Mouse (Mus musculus): ENCODE data around the gene 2010003K11Rik.

2010003K11Rik gene

GRCm38 (mm10) chr19:4535922-4536321 is 37.5 kb upstream of the 2010003K11Rik start:
- Histone ChIP-seq H3K9me3 (ENCODE audit: low read length) (no peaks in the 10 kb centered on the region), H3K4me3 (replicated peaks; ENCODE audit: low read length) (no peak overlapping the region), H3K36me3 (ENCODE audit: insufficient read depth, low read length) (no peaks in the 10 kb centered on the region), H3K4me1 (replicated peaks; ENCODE audit: low read depth, low read length) (no peaks in the 10 kb centered on the region; the same call in 1 of the 2 replicates), H3K27me3 (ENCODE audit: insufficient read depth, low read length) (no peaks in the 10 kb centered on the region)
- TF ChIP-seq CTCF (conservative IDR thresholded peaks at IDR 0.05; ENCODE audit: low read length) (no peak), NANOG (IDR thresholded peaks at IDR 0.05; ENCODE audit: borderline replicate concordance, low read length) (no peak), POU5F1 (IDR thresholded peaks at IDR 0.05; ENCODE audit: borderline replicate concordance, low read length) (no peak)

GRCm38 (mm10) chr19:4534646-4535045 is 36.3 kb upstream of the 2010003K11Rik start:
- no peaks in the 10 kb centered on the region; the same call in 1 of the 2 replicates for H3K4me1 ChIP-seq (replicated peaks; ENCODE audit: low read depth, low read length)
- H3K4me3 ChIP-seq (replicated peaks; ENCODE audit: low read length) = no peak overlapping the region
- no peaks in the 10 kb centered on the region for H3K36me3 ChIP-seq (ENCODE audit: insufficient read depth, low read length)
- H3K27me3 ChIP-seq (ENCODE audit: insufficient read depth, low read length) = no peaks in the 10 kb centered on the region
- no peaks in the 10 kb centered on the region for H3K9me3 ChIP-seq (ENCODE audit: low read length)
- TF ChIP-seq NANOG (IDR thresholded peaks at IDR 0.05; ENCODE audit: borderline replicate concordance, low read length) (no peak), POU5F1 (IDR thresholded peaks at IDR 0.05; ENCODE audit: borderline replicate concordance, low read length) (no peak), CTCF (conservative IDR thresholded peaks at IDR 0.05; ENCODE audit: low read length) (no peak)

GRCm38 (mm10) chr19:4521426-4522050 is 23.2 kb upstream of the 2010003K11Rik start:
- H3K4me1 ChIP-seq (replicated peaks; ENCODE audit: low read depth, low read length) = peaks cover 8% of the 10 kb centered on the region
- no peaks in the 10 kb centered on the region for H3K27me3 ChIP-seq (ENCODE audit: insufficient read depth, low read length)
- H3K9me3 ChIP-seq (ENCODE audit: low read length) = no peaks in the 10 kb centered on the region
- no peak overlapping the region for H3K4me3 ChIP-seq (replicated peaks; ENCODE audit: low read length)
- H3K36me3 ChIP-seq (ENCODE audit: insufficient read depth, low read length) = no peaks in the 10 kb centered on the region
- no peak for TF ChIP-seq CTCF (conservative IDR thresholded peaks at IDR 0.05; ENCODE audit: low read length)
- TF ChIP-seq NANOG (IDR thresholded peaks at IDR 0.05; ENCODE audit: borderline replicate concordance, low read length) = no peak
- TF ChIP-seq POU5F1 (IDR thresholded peaks at IDR 0.05; ENCODE audit: borderline replicate concordance, low read length) = no peak

- no peaks in the 10 kb centered on the region for H3K9me3 ChIP-seq (ENCODE audit: low read length)
- H3K4me1 ChIP-seq (replicated peaks; ENCODE audit: low read depth, low read length) = peaks cover 4% of the 10 kb centered on the region; the same call in 1 of the 2 replicates
- peaks cover 5% of the 10 kb centered on the region for H3K27me3 ChIP-seq (ENCODE audit: insufficient read depth, low read length)
- TF ChIP-seq CTCF (conservative IDR thresholded peaks at IDR 0.05; ENCODE audit: low read length) = no peak
- no peak for TF ChIP-seq POU5F1 (IDR thresholded peaks at IDR 0.05; ENCODE audit: borderline replicate concordance, low read length)
- TF ChIP-seq NANOG (IDR thresholded peaks at IDR 0.05; ENCODE audit: borderline replicate concordance, low read length) = no peak
- H3K36me3 ChIP-seq (ENCODE audit: insufficient read depth, low read length) = no peaks in the 10 kb centered on the region
- H3K4me3 ChIP-seq (replicated peaks; ENCODE audit: low read length) = no peak overlapping the region
Measured at GRCm38 (mm10) chr19:4517483-4517882, 19.1 kb upstream of the 2010003K11Rik start.

- H3K27me3 ChIP-seq (ENCODE audit: insufficient read depth, low read length) = peaks cover 14% of the 10 kb centered on the region
- no peaks in the 10 kb centered on the region for H3K36me3 ChIP-seq (ENCODE audit: insufficient read depth, low read length)
- no peak for TF ChIP-seq NANOG (IDR thresholded peaks at IDR 0.05; ENCODE audit: borderline replicate concordance, low read length)
- H3K4me1 ChIP-seq (replicated peaks; ENCODE audit: low read depth, low read length) = peaks cover 8% of the 10 kb centered on the region
- no peaks in the 10 kb centered on the region for H3K9me3 ChIP-seq (ENCODE audit: low read length)
- H3K4me3 ChIP-seq (replicated peaks; ENCODE audit: low read length) = no peak overlapping the region
Measured at GRCm38 (mm10) chr19:4516288-4516687, 17.9 kb upstream of the 2010003K11Rik start.

GRCm38 (mm10) chr19:4515746-4516145 is 17.4 kb upstream of the 2010003K11Rik start:
- H3K36me3 ChIP-seq (ENCODE audit: insufficient read depth, low read length) = no peaks in the 10 kb centered on the region
- H3K4me1 ChIP-seq (replicated peaks; ENCODE audit: low read depth, low read length) = peaks cover 14% of the 10 kb centered on the region
- no peak for TF ChIP-seq POU5F1 (IDR thresholded peaks at IDR 0.05; ENCODE audit: borderline replicate concordance, low read length)
- H3K27me3 ChIP-seq (ENCODE audit: insufficient read depth, low read length) = peaks cover 19% of the 10 kb centered on the region
- H3K9me3 ChIP-seq (ENCODE audit: low read length) = no peaks in the 10 kb centered on the region
- no peak overlapping the region for H3K4me3 ChIP-seq (replicated peaks; ENCODE audit: low read length)

GRCm38 (mm10) chr19:4513236-4513858 is 15.0 kb upstream of the 2010003K11Rik start:
- TF ChIP-seq NANOG (IDR thresholded peaks at IDR 0.05; ENCODE audit: borderline replicate concordance, low read length) = no peak
- TF ChIP-seq POU5F1 (IDR thresholded peaks at IDR 0.05; ENCODE audit: borderline replicate concordance, low read length) = no peak
- TF ChIP-seq CTCF (conservative IDR thresholded peaks at IDR 0.05; ENCODE audit: low read length) = no peak
- H3K27me3 ChIP-seq (ENCODE audit: insufficient read depth, low read length) = peaks cover 20% of the 10 kb centered on the region
- H3K36me3 ChIP-seq (ENCODE audit: insufficient read depth, low read length) = no peaks in the 10 kb centered on the region
- H3K4me1 ChIP-seq (replicated peaks; ENCODE audit: low read depth, low read length) = peaks cover 22% of the 10 kb centered on the region
- no peaks in the 10 kb centered on the region for H3K9me3 ChIP-seq (ENCODE audit: low read length)
- H3K4me3 ChIP-seq (replicated peaks; ENCODE audit: low read length) = no peak overlapping the region

GRCm38 (mm10) chr19:4511116-4511841 is 12.9 kb upstream of the 2010003K11Rik start:
- Histone ChIP-seq H3K9me3 (ENCODE audit: low read length) (no peaks in the 10 kb centered on the region), H3K4me3 (replicated peaks; ENCODE audit: low read length) (peak overlapping the region; percentile 93), H3K36me3 (ENCODE audit: insufficient read depth, low read length) (no peaks in the 10 kb centered on the region), H3K4me1 (replicated peaks; ENCODE audit: low read depth, low read length) (peaks cover 22% of the 10 kb centered on the region), H3K27me3 (ENCODE audit: insufficient read depth, low read length) (peaks cover 20% of the 10 kb centered on the region)
- TF ChIP-seq CTCF (conservative IDR thresholded peaks at IDR 0.05; ENCODE audit: low read length) = no peak
- TF ChIP-seq POU5F1 (IDR thresholded peaks at IDR 0.05; ENCODE audit: borderline replicate concordance, low read length) = no peak
- TF ChIP-seq NANOG (IDR thresholded peaks at IDR 0.05; ENCODE audit: borderline replicate concordance, low read length) = no peak

Measured in E14TG2a.4 (cell line).